Mouse (Mus musculus): ENCODE measurements around the gene Map3k1.

DNA sequence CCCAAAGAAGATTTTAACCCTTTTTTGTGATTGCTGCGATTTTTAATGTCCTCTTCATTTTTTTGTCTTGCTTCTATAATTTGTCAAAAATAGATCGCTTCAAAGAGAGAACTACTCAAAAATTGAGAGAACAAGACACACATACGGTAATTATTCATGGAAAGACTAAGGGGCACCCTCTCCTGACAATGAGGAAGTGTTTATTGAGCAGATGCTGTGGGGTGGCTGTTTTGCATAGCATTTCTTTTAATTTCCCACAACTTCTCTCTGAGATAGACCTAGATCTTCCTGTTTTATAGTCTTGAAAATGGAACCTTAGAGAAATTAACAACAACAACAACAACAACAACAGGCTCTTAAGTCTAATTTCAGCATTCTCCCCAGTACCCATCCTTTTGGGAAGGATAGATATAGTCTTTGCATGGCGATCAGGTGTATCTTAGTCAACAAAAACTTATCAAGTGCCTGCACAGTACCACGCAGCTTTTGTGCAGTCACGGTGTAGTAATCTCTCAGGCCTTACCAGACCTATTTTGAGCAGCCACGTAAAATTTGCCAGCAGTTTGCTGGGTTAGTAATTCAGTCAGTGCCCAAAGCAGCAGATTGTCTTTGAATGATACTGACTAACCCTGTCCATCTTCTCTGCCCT, 13.1 kb upstream of the Map3k1 start:
- TF ChIP-seq CTCF (conservative IDR thresholded peaks at IDR 0.05; ENCODE audit: low read length) (no peak), NANOG (IDR thresholded peaks at IDR 0.05; ENCODE audit: borderline replicate concordance, low read length) (no peak), POU5F1 (IDR thresholded peaks at IDR 0.05; ENCODE audit: borderline replicate concordance, low read length) (no peak)

All from E14TG2a.4 (cell line).